In genomic region chr9:65561016-65561415, GRCm38 (mm10) we compare ENCODE assay signal across 9 mouse cellular contexts. TPM values are rescaled to one million over a fixed set of nuclear protein-coding genes. Genes with fewer than 3 reads are reported as not detected.
DNase-seq lines count a peak whose midpoint lies in the region; ATAC-seq lines count a peak whose summit lies in the region.
"Had no signal": no experiment of that assay in that cellular context is flagged by ENCODE, and none has a peak within 500 bp of the region (broad histone marks: within the 10 kb centered on the region; RNA-seq: fewer than 3 reads in every experiment).

No protein-coding gene starts in this region.

- no peaks in the 10 kb centered on the region for H3K27me3 ChIP-seq in forebrain, embryonic 15.5 days
- H3K27me3 ChIP-seq in forebrain, embryonic 11.5 days (ENCODE audit: control insufficient read depth, insufficient read depth, low read length): no peaks in the 10 kb centered on the region
- no peaks in the 10 kb centered on the region for H3K27me3 ChIP-seq in forebrain, embryonic 16.5 days (replicated peaks; ENCODE audit: control insufficient read depth, insufficient read depth, low read length)
- H3K27me3 ChIP-seq: CH12.LX had no signal

- peaks cover 100% of the 10 kb centered on the region for H3K79me2 ChIP-seq in macrophage (ENCODE audit: inconsistent target)

- WGBS in forebrain, embryonic 15.5 days: 73% methylated on average over 4 of the region's 4 CpGs
- WGBS in forebrain, embryonic 11.5 days: 83% methylated on average over 4 of the region's 4 CpGs
- 69% methylated on average over 4 of the region's 4 CpGs for WGBS in forebrain, embryonic 16.5 days
- WGBS in macrophage (ENCODE audit: missing documents): 23% methylated on average over 4 of the region's 4 CpGs

- 0 out of 2 replicates have a peak, but pooled peaks have one; percentile 16 for ATAC-seq in forebrain, embryonic 15.5 days (replicated peaks)
- no peak for ATAC-seq in forebrain, embryonic 11.5 days (replicated peaks; ENCODE audit: low FRiP score)
- peak; percentile 67 for ATAC-seq in forebrain, embryonic 16.5 days

- no peaks in the 10 kb centered on the region for H3K36me3 ChIP-seq in forebrain, embryonic 15.5 days
- no peaks in the 10 kb centered on the region; the same call in 1 of the 2 replicates for H3K36me3 ChIP-seq in forebrain, embryonic 11.5 days (ENCODE audit: control insufficient read depth, insufficient read depth, low read length)
- no peaks in the 10 kb centered on the region for H3K36me3 ChIP-seq in forebrain, embryonic 16.5 days (ENCODE audit: control insufficient read depth, insufficient read depth)
- H3K36me3 ChIP-seq in macrophage (ENCODE audit: inconsistent target): peaks cover 69% of the 10 kb centered on the region

- no peaks in the 10 kb centered on the region for H3K9me3 ChIP-seq in forebrain, embryonic 15.5 days
- H3K9me3 ChIP-seq in forebrain, embryonic 11.5 days (ENCODE audit: control insufficient read depth, low read length): no peaks in the 10 kb centered on the region
- H3K9me3 ChIP-seq in forebrain, embryonic 16.5 days (ENCODE audit: control insufficient read depth, low read length): no peaks in the 10 kb centered on the region

- no peak overlapping the region for H3K4me3 ChIP-seq in forebrain, embryonic 15.5 days
- H3K4me3 ChIP-seq in forebrain, embryonic 11.5 days (ENCODE audit: low read depth, low read length): no peak overlapping the region
- H3K4me3 ChIP-seq in forebrain, embryonic 16.5 days (replicated peaks; ENCODE audit: low read length): no peak overlapping the region
- H3K4me3 ChIP-seq in macrophage (ENCODE audit: inconsistent target): no peak overlapping the region

- H3K4me1 ChIP-seq in forebrain, embryonic 15.5 days: 0 out of 2 replicates have a peak, but pooled peaks cover 13% of the 10 kb centered on the region
- H3K4me1 ChIP-seq in forebrain, embryonic 11.5 days (replicated peaks; ENCODE audit: control insufficient read depth, insufficient read depth, low read length): peaks cover 8% of the 10 kb centered on the region; the same call in 1 of the 2 replicates
- no peaks in the 10 kb centered on the region for H3K4me1 ChIP-seq in forebrain, embryonic 16.5 days (replicated peaks; ENCODE audit: control insufficient read depth, insufficient read depth, low read length)

- no peak overlapping the region for H3K4me2 ChIP-seq in forebrain, embryonic 15.5 days (replicated peaks)
- H3K4me2 ChIP-seq in forebrain, embryonic 11.5 days (ENCODE audit: low read depth, low read length, severe bottlenecking): no peak overlapping the region
- H3K4me2 ChIP-seq in forebrain, embryonic 16.5 days (ENCODE audit: low read length): no peak overlapping the region

- no peak overlapping the region for H3K27ac ChIP-seq in forebrain, embryonic 15.5 days (replicated peaks)
- no peak overlapping the region for H3K27ac ChIP-seq in forebrain, embryonic 11.5 days (ENCODE audit: low read depth, low read length)
- no peak overlapping the region for H3K27ac ChIP-seq in forebrain, embryonic 16.5 days (ENCODE audit: low read length)
- H3K27ac ChIP-seq in macrophage: peak overlapping the region; percentile 75

- no peak for DNase-seq in forebrain, embryonic 11.5 days (ENCODE audit: low spot score)
- DNase-seq in lung, adult 18-20 months: peak; percentile 73
- DNase-seq in lung, postnatal 14 days: no peak
- no peak for DNase-seq in urinary bladder, postnatal 25 days (ENCODE audit: low spot score)
- no peak for DNase-seq in left cerebral cortex, adult 18-20 months (ENCODE audit: low spot score in 2 of 2)

- H3K9ac ChIP-seq in forebrain, embryonic 15.5 days (replicated peaks): no peak overlapping the region
- H3K9ac ChIP-seq in forebrain, embryonic 11.5 days (ENCODE audit: low read length): no peak overlapping the region
- H3K9ac ChIP-seq in forebrain, embryonic 16.5 days (replicated peaks; ENCODE audit: low read depth, low read length): no peak overlapping the region

RNA-seq across cellular contexts. Expression of gene Plekho2, which starts 18.8 kb away (rescaled TPM):
- polyA plus RNA-seq in forebrain, embryonic 15.5 days (2015; fragmentation: Nextera tagmentation; extraction: Ambion mirVana): 5.1 and 5.2 TPM in 2 replicates
- polyA plus RNA-seq in forebrain, embryonic 11.5 days (2014; fragmentation: Nextera tagmentation; extraction: Ambion mirVana): 8.3 and 8.8 TPM in 2 replicates
- 4.7 and 5.7 TPM in 2 replicates for polyA plus RNA-seq in forebrain, embryonic 16.5 days (2015; fragmentation: Nextera tagmentation; extraction: Ambion mirVana)
- total RNA-seq in macrophage (2018; cell fraction: chromatin; rRNA removed): 1,000 to 10,000 TPM in 1 of 26 experiments, 100 to 1,000 TPM in 25; 183 to 1,124 (median 419) TPM
- 100 to 1,000 TPM; 261 to 438 (median 317) TPM for total RNA-seq in macrophage (2018; cell fraction: cytosol; rRNA removed)
- 1,000 to 10,000 TPM in 2 of 26 experiments, 100 to 1,000 TPM in 24; 284 to 1,133 (median 407) TPM for total RNA-seq in macrophage (2018; cell fraction: nucleus; rRNA removed)
- polyA plus RNA-seq in macrophage (2018): 195 to 316 TPM (median 234 TPM) in 3 replicates
- total RNA-seq in left cerebral cortex, adult 18-20 months (2021): 10 to 100 TPM; 11.6 to 18.2 TPM

RNA-seq across cellular contexts. Expression of gene Pif1, which starts 25.9 kb away (rescaled TPM):
- 11.8 and 12.4 TPM in 2 replicates for polyA plus RNA-seq in forebrain, embryonic 15.5 days (2015; fragmentation: Nextera tagmentation; extraction: Ambion mirVana)
- polyA plus RNA-seq in forebrain, embryonic 11.5 days (2014; fragmentation: Nextera tagmentation; extraction: Ambion mirVana): 26.2 and 31.8 TPM in 2 replicates
- 8.9 and 10.2 TPM in 2 replicates for polyA plus RNA-seq in forebrain, embryonic 16.5 days (2015; fragmentation: Nextera tagmentation; extraction: Ambion mirVana)
- total RNA-seq in macrophage (2018; cell fraction: chromatin; rRNA removed): 1 to 10 TPM in 14 of 26 experiments, under 1 TPM in 3, not detected in 9; 0.42 to 7.2 (median 1.2) TPM
- 1 to 10 TPM in 1 of 26 experiments, under 1 TPM in 19, not detected in 6; 0.03 to 1.3 (median 0.27) TPM for total RNA-seq in macrophage (2018; cell fraction: cytosol; rRNA removed)
- 1 to 10 TPM in 5 of 26 experiments, under 1 TPM in 17, not detected in 4; 0.12 to 3.1 (median 0.45) TPM for total RNA-seq in macrophage (2018; cell fraction: nucleus; rRNA removed)
- 0.51 to 0.53 TPM in 2 of 3 replicates, not detected in the other for polyA plus RNA-seq in macrophage (2018)
- under 1 TPM; 0.45 to 0.46 TPM for total RNA-seq in left cerebral cortex, adult 18-20 months (2021)

RNA-seq across cellular contexts. Expression of gene Ankdd1a, which starts 41.0 kb away (rescaled TPM):
- 0.23 and 0.26 TPM in 2 replicates for polyA plus RNA-seq in forebrain, embryonic 15.5 days (2015; fragmentation: Nextera tagmentation; extraction: Ambion mirVana)
- polyA plus RNA-seq in forebrain, embryonic 11.5 days (2014; fragmentation: Nextera tagmentation; extraction: Ambion mirVana): 0.20 TPM in 1 of 2 replicates, not detected in the other
- 0.24 and 0.46 TPM in 2 replicates for polyA plus RNA-seq in forebrain, embryonic 16.5 days (2015; fragmentation: Nextera tagmentation; extraction: Ambion mirVana)
- total RNA-seq in macrophage (2018; cell fraction: chromatin; rRNA removed): 10 to 100 TPM in 10 of 26 experiments, 1 to 10 TPM in 16; 2.1 to 25.4 (median 7.0) TPM
- total RNA-seq in macrophage (2018; cell fraction: cytosol; rRNA removed): under 1 TPM in 16 of 26 experiments, not detected in 10; 0.07 to 0.44 (median 0.15) TPM
- total RNA-seq in macrophage (2018; cell fraction: nucleus; rRNA removed): 10 to 100 TPM in 2 of 26 experiments, 1 to 10 TPM in 21, under 1 TPM in 3; 0.52 to 18.4 (median 2.1) TPM
- 0.13 TPM in 1 of 3 replicates, not detected in the others for polyA plus RNA-seq in macrophage (2018)
- total RNA-seq in left cerebral cortex, adult 18-20 months (2021): 1 to 10 TPM; 2.3 to 3.7 TPM
- total RNA-seq: CH12.LX had no signal

Comparison
In these comparisons a context has a peak if more than half of its experiments do, and no peak if none do; other contexts are left out.
1. DNase-seq: peak in lung, adult 18-20 months (2 of 2); none in forebrain, embryonic 11.5 days (single experiment), lung, postnatal 14 days (single experiment), urinary bladder, postnatal 25 days (single experiment) and left cerebral cortex, adult 18-20 months (0 of 2).
2. RNA of gene Plekho2, which starts 18.8 kb away (polyA plus RNA-seq): 195 to 316 TPM in macrophage; 8.3 to 8.8 TPM in forebrain, embryonic 11.5 days, 5.1 to 5.2 TPM in forebrain, embryonic 15.5 days and 4.7 to 5.7 TPM in forebrain, embryonic 16.5 days; every median in the first group is over 10 times any median in the second.